Mouse (Mus musculus): ENCODE measurements around the gene Hist1h2bp. TPM values are rescaled to one million over a fixed set of nuclear protein-coding genes. Genes with fewer than 3 reads are reported as not detected.
"Not testable (repeated sequence)": the region's sequence is repeated elsewhere in the genome, so short reads cannot be mapped to it uniquely, and the experiment has no call there.

Gene Hist1h2bp
- polyA plus RNA-seq, 1 experiment from 2014 or later, result 1.4 TPM

DNA sequence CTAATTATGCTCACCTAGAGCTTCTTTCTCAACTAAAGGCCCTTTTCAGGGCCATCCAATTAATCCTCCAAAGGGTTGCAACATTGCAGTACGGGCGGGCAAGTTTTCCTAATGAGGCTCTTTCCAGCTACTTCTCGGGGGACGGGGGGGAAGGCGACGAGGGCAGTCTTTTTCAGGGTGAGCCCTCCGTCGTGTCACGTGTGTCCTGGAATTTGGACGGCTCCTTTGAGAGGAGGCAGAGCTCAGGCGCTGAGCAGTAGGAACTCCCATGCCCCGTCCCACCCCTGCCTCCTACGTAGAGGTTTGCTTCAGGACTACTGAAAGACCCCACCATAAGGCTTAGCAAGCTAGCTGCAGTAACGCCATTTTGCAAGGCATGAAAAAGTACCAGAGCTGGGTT lies 24.8 kb downstream of the Hist1h2bp start:
- H3K27ac ChIP-seq, result peak overlapping the region; percentile 37; the same call in 1 of the 2 replicates
- H3K4me1 ChIP-seq (replicated peaks); H3K36me3 ChIP-seq; H3K9ac ChIP-seq; H3K27me3 ChIP-seq; H3K9me3 ChIP-seq (replicated peaks): not testable (repeated sequence)
- peak; percentile 27; the same call in 1 of the 2 replicates for ATAC-seq (replicated peaks; ENCODE audit: insufficient number of reproducible peaks, insufficient read depth, low FRiP score, low read depth)
- 0 out of 2 replicates have a peak overlapping the region, but pooled peaks have one; percentile 24 for H3K4me3 ChIP-seq
- 0% methylated on average over 14 of the region's 14 CpGs for WGBS
- peak overlapping the region; percentile 48 for H3K4me2 ChIP-seq

DNA sequence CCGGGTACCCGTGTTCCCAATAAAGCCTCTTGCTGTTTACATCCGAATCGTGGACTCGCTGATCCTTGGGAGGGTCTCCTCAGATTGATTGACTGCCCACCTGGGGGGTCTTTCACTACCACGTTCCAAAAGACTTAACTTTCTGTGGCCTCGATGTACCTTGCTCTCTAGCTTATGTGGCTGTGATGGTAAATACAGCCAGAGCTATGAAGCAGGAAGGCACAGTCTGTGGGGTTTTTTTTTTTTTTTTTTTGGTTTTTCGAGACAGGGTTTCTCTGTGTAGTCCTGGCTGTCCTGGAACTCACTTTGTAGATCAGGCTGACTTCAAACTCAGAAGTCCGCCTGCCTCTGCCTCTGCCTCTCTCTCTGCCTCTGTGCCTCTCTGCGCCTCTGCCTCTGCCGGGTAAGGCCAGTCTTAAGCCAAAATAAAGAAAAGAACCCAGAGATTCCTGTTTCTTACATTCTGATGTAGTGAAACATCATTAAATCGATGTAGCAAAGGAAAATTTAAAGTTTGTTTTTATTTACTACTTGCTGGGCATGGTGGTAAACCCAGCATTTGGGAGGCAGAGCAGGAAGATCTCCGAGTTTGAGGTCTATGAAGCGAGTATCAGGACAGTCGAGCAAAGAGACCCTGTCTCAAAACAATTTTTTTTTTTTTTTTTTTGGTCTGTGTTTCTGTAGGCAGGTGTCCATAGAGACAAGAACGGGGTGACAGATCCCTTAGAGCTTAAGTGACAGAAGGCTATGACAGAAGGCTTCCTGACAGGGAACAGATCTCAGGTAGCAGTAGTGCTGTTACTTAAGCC lies 33.0 kb downstream of the Hist1h2bp start:
- 77% methylated on average over 6 of the region's 16 CpGs for WGBS
- not testable (repeated sequence) for H3K27me3 ChIP-seq; H3K36me3 ChIP-seq; H3K9ac ChIP-seq; H3K27ac ChIP-seq; H3K9me3 ChIP-seq (replicated peaks); H3K4me3 ChIP-seq; ATAC-seq (replicated peaks; ENCODE audit: insufficient number of reproducible peaks, insufficient read depth, low FRiP score, low read depth); H3K4me1 ChIP-seq (replicated peaks); H3K4me2 ChIP-seq

DNA sequence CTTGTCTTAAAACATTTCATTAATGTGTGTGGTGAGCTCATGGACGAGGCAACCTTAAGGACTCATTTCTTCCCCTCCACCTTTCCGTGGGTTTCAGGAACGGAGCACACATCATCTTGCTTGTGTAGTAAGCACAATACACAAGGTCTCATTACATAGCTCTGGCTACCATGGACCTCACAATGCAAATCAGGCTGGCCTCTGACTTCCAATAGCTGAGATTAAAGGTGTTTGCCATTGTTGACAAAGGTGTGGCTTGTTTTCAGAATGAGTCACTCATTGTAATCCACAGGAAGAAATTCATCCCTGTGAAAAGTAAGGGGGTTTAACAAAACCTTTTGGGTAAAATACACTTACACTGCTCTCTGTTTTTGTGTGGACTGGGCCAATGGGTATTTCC lies 41.2 kb downstream of the Hist1h2bp start:
- H3K9ac ChIP-seq, result no peak overlapping the region
- no peak overlapping the region for H3K4me2 ChIP-seq
- ATAC-seq (replicated peaks; ENCODE audit: insufficient number of reproducible peaks, insufficient read depth, low FRiP score, low read depth), result no peak
- no peak overlapping the region for H3K27ac ChIP-seq
- H3K36me3 ChIP-seq, result no peaks in the 10 kb centered on the region
- no peaks in the 10 kb centered on the region for H3K27me3 ChIP-seq
- 80% methylated on average over 3 of the region's 3 CpGs for WGBS
- H3K9me3 ChIP-seq (replicated peaks), result no peaks in the 10 kb centered on the region
- no peak overlapping the region for H3K4me3 ChIP-seq
- no peaks in the 10 kb centered on the region for H3K4me1 ChIP-seq (replicated peaks)

DNA sequence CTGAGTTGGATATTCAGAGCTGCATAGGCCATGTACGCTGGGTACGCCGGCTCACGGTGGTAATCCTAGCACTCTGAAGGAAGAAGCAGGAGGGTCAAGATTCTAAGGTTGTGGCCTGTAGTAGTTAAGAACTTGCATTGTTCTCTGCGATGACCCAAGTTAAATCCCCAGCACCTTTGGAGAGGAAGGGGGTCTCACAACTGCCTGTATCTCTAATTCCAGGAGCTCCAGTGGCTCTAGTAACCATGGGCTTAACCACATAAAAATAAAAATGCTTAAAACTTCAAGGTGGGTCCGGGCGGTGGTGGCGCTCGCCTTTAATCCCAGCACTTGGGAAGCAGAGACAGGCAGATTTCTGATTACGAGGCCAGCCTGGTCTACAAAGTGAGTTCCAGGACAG lies 43.1 kb downstream of the Hist1h2bp start:
- Histone ChIP-seq H3K4me1 (replicated peaks) (no peaks in the 10 kb centered on the region), H3K27ac (no peak overlapping the region), H3K36me3 (no peaks in the 10 kb centered on the region), H3K4me2 (no peak overlapping the region), H3K27me3 (no peaks in the 10 kb centered on the region), H3K9ac (no peak overlapping the region), H3K4me3 (no peak overlapping the region), H3K9me3 (replicated peaks) (no peaks in the 10 kb centered on the region)
- WGBS, result 88% methylated on average over 10 of the region's 10 CpGs
- no peak for ATAC-seq (replicated peaks; ENCODE audit: insufficient number of reproducible peaks, insufficient read depth, low FRiP score, low read depth)

DNA sequence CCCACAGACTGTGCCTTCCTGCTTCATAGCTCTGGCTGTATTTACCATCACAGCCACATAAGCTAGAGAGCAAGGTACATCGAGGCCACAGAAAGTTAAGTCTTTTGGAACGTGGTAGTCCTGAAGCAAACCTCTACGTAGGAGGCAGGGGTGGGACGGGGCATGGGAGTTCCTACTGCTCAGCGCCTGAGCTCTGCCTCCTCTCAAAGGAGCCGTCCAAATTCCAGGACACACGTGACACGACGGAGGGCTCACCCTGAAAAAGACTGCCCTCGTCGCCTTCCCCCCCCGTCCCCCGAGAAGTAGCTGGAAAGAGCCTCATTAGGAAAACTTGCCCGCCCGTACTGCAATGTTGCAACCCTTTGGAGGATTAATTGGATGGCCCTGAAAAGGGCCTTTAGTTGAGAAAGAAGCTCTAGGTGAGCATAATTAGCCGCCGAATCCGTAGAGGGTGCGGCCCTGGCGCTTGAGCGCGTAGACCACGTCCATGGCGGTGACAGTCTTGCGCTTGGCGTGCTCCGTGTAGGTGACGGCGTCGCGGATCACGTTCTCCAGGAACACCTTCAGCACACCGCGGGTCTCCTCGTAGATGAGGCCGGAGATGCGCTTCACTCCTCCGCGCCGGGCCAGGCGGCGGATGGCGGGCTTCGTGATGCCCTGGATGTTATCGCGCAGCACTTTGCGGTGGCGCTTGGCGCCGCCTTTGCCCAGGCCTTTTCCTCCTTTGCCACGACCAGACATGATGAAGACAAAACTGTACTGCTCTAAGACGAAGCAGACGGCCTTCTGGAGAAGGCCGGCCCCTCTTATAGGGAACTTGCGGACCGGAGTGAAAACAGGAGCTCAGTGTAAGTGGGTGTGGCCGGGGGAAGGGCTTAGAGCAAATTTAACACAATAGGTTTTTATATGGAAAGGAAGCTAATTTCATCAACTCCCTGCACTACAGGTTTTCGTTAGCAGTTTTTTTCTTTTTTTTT lies 44.4 kb downstream of the Hist1h2bp start, which contains the start of gene Hist1h4n:
Gene Hist1h4n (minus strand): TSS at position 779 of the 977 bp plus-strand sequence.
- peak; percentile 79 for ATAC-seq (replicated peaks; ENCODE audit: insufficient number of reproducible peaks, insufficient read depth, low FRiP score, low read depth)
- WGBS, result under 1% methylated on average over 28 of the region's 58 CpGs
- not testable (repeated sequence) for H3K9me3 ChIP-seq (replicated peaks); H3K27me3 ChIP-seq; H3K9ac ChIP-seq; H3K36me3 ChIP-seq; H3K4me1 ChIP-seq (replicated peaks); H3K27ac ChIP-seq
- Histone ChIP-seq H3K4me3 (peak within 1 kb of the TSS; percentile 27; the same call in 1 of the 2 replicates), H3K4me2 (peak within 1 kb of the TSS; percentile 52)

DNA sequence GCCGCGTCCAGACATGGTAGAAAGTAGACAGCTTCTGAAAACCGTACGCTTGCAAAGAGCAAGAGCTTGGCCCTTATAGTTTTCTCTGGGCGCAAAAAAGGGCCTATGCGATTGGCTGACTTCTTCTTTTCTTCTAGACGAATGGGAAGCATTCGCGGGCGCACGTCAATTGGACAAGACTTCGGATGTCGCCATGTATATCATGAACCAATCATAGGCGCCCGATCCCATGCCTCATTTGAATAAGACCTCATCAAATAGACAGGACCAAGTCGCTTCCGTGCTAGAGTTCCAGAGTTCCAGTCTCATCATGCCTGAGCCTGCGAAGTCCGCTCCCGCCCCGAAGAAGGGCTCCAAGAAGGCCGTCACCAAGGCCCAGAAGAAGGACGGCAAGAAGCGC lies 46.2 kb downstream of the Hist1h2bp start, which contains the start of the genes Hist1h2ap and Hist1h2br:
Gene Hist1h2ap (minus strand): TSS at position 47 of the 400 bp plus-strand sequence.
Gene Hist1h2br (plus strand): TSS at position 283 of the 400 bp plus-strand sequence.
- not testable (repeated sequence) for H3K4me1 ChIP-seq (replicated peaks); H3K27me3 ChIP-seq; H3K27ac ChIP-seq; H3K9me3 ChIP-seq (replicated peaks); H3K4me3 ChIP-seq; H3K36me3 ChIP-seq; H3K9ac ChIP-seq; H3K4me2 ChIP-seq
- peak; percentile 94 for ATAC-seq (replicated peaks; ENCODE audit: insufficient number of reproducible peaks, insufficient read depth, low FRiP score, low read depth)
- no CpG with 5 or more reads among the region's 24 CpGs for WGBS

Small RNAs within 50 kb of the gene (microRNA-seq; reads per million reads assigned to microRNA genes)
- gene Gm19658 (not detected), gene Gm44346 (not detected), gene Gm44454 (not detected), gene Gm44466 (not detected)

Other genes starting within 250 kb of the Hist1h2bp start
- gene Olfr1366, start 244.7 kb upstream of the Hist1h2bp start, polyA plus RNA-seq (2015; fragmentation: Nextera tagmentation; extraction: Ambion mirVana), result 0.10 TPM in 1 of 2 replicates, not detected in the other
- gene Olfr1535, start 227.6 kb upstream of the Hist1h2bp start, polyA plus RNA-seq (2015; fragmentation: Nextera tagmentation; extraction: Ambion mirVana), result not detected in 2 replicates
- gene Olfr1364, start 205.7 kb upstream of the Hist1h2bp start, polyA plus RNA-seq (2015; fragmentation: Nextera tagmentation; extraction: Ambion mirVana), result not detected in 2 replicates
- not detected in 2 replicates for gene Olfr1362, start 173.4 kb upstream of the Hist1h2bp start, polyA plus RNA-seq (2015; fragmentation: Nextera tagmentation; extraction: Ambion mirVana)
- not detected in 2 replicates for gene Olfr11, start 144.9 kb upstream of the Hist1h2bp start, polyA plus RNA-seq (2015; fragmentation: Nextera tagmentation; extraction: Ambion mirVana)
- not detected in 2 replicates for gene Olfr1361, start 124.1 kb upstream of the Hist1h2bp start, polyA plus RNA-seq (2015; fragmentation: Nextera tagmentation; extraction: Ambion mirVana)
- not detected in 2 replicates for gene Olfr1360, start 110.1 kb upstream of the Hist1h2bp start, polyA plus RNA-seq (2015; fragmentation: Nextera tagmentation; extraction: Ambion mirVana)
- gene Olfr1359, start 89.3 kb upstream of the Hist1h2bp start, polyA plus RNA-seq (2015; fragmentation: Nextera tagmentation; extraction: Ambion mirVana), result not detected in 2 replicates
- gene Hist1h2bl, start 71.3 kb upstream of the Hist1h2bp start, polyA plus RNA-seq (2015; fragmentation: Nextera tagmentation; extraction: Ambion mirVana), result 0.47 and 1.3 TPM in 2 replicates
- 9.9 and 11.4 TPM in 2 replicates for gene Hist1h2ai, start 71.0 kb upstream of the Hist1h2bp start, polyA plus RNA-seq (2015; fragmentation: Nextera tagmentation; extraction: Ambion mirVana)
- gene Hist1h3h, start 69.8 kb upstream of the Hist1h2bp start, polyA plus RNA-seq (2015; fragmentation: Nextera tagmentation; extraction: Ambion mirVana), result 1.5 and 5.4 TPM in 2 replicates
- gene Hist1h2bm, start 65.4 kb upstream of the Hist1h2bp start, polyA plus RNA-seq (2015; fragmentation: Nextera tagmentation; extraction: Ambion mirVana), result 1.3 and 2.3 TPM in 2 replicates
- gene Hist1h4j, start 52.4 kb upstream of the Hist1h2bp start, polyA plus RNA-seq (2015; fragmentation: Nextera tagmentation; extraction: Ambion mirVana), result 0.66 and 0.67 TPM in 2 replicates
- gene Hist1h4k, start 37.0 kb upstream of the Hist1h2bp start, polyA plus RNA-seq (2015; fragmentation: Nextera tagmentation; extraction: Ambion mirVana), result 1.3 and 3.0 TPM in 2 replicates
- 9.5 and 11.0 TPM in 2 replicates for gene Hist1h2ak, start 33.6 kb upstream of the Hist1h2bp start, polyA plus RNA-seq (2015; fragmentation: Nextera tagmentation; extraction: Ambion mirVana)
- gene Hist1h2bn, start 33.3 kb upstream of the Hist1h2bp start, polyA plus RNA-seq (2015; fragmentation: Nextera tagmentation; extraction: Ambion mirVana), result 2.0 and 3.0 TPM in 2 replicates
- gene Hist1h1b, start 6.8 kb upstream of the Hist1h2bp start, polyA plus RNA-seq (2015; fragmentation: Nextera tagmentation; extraction: Ambion mirVana), result 8.6 and 10.7 TPM in 2 replicates
- 56.3 and 60.4 TPM in 2 replicates for gene Hist1h3i, start 4.1 kb upstream of the Hist1h2bp start, polyA plus RNA-seq (2015; fragmentation: Nextera tagmentation; extraction: Ambion mirVana)
- 2.3 and 3.2 TPM in 2 replicates for gene Hist1h2an, start 243 bp upstream of the Hist1h2bp start, polyA plus RNA-seq (2015; fragmentation: Nextera tagmentation; extraction: Ambion mirVana)
- 7.2 and 7.3 TPM in 2 replicates for gene Hist1h2bq, start 22.7 kb downstream of the Hist1h2bp start, polyA plus RNA-seq (2015; fragmentation: Nextera tagmentation; extraction: Ambion mirVana)
- 3.5 TPM in 1 of 2 replicates, not detected in the other for gene Hist1h2ao, start 23.0 kb downstream of the Hist1h2bp start, polyA plus RNA-seq (2015; fragmentation: Nextera tagmentation; extraction: Ambion mirVana)
- not detected in 2 replicates for gene Hist1h4m, start 24.3 kb downstream of the Hist1h2bp start, polyA plus RNA-seq (2015; fragmentation: Nextera tagmentation; extraction: Ambion mirVana)
- 6.2 and 11.6 TPM in 2 replicates for gene Hist1h4n, start 44.7 kb downstream of the Hist1h2bp start, polyA plus RNA-seq (2015; fragmentation: Nextera tagmentation; extraction: Ambion mirVana)
- 1,372 and 1,424 TPM in 2 replicates for gene Hist1h2ap, start 46.0 kb downstream of the Hist1h2bp start, polyA plus RNA-seq (2015; fragmentation: Nextera tagmentation; extraction: Ambion mirVana)
- gene Hist1h2br, start 46.3 kb downstream of the Hist1h2bp start, polyA plus RNA-seq (2015; fragmentation: Nextera tagmentation; extraction: Ambion mirVana), result 7.8 TPM in 2 replicates
- 3.8 and 5.1 TPM in 2 replicates for gene Zfp184, start 157.6 kb downstream of the Hist1h2bp start, polyA plus RNA-seq (2015; fragmentation: Nextera tagmentation; extraction: Ambion mirVana)
- gene Pom121l2, start 193.7 kb downstream of the Hist1h2bp start, polyA plus RNA-seq (2015; fragmentation: Nextera tagmentation; extraction: Ambion mirVana), result not detected in 2 replicates
- 9.5 and 113 TPM in 2 replicates for gene Prss16, start 222.3 kb downstream of the Hist1h2bp start, polyA plus RNA-seq (2015; fragmentation: Nextera tagmentation; extraction: Ambion mirVana)
- gene Hist1h2ah, start 248.1 kb downstream of the Hist1h2bp start, polyA plus RNA-seq (2015; fragmentation: Nextera tagmentation; extraction: Ambion mirVana), result 3.5 TPM in 1 of 2 replicates, not detected in the other
- gene Hist1h2bk, start 248.4 kb downstream of the Hist1h2bp start, polyA plus RNA-seq (2015; fragmentation: Nextera tagmentation; extraction: Ambion mirVana), result 1.6 and 1.7 TPM in 2 replicates